Mouse (Mus musculus): ENCODE data around the gene Znrf4.

The Znrf4 gene

GRCm38 (mm10) chr17:56512310-56512709 lies at the start of gene Znrf4:
Znrf4 (minus strand) TSS chr17:56512431.
- DNase-seq (ENCODE audit: low spot score): no peak

- no peak for DNase-seq (ENCODE audit: low spot score)
Measured at GRCm38 (mm10) chr17:56561866-56562265, 49.6 kb upstream of the Znrf4 start.

- DNase-seq (ENCODE audit: low spot score): no peak
Measured at GRCm38 (mm10) chr17:56560131-56560530, 47.9 kb upstream of the Znrf4 start.

GRCm38 (mm10) chr17:56559386-56559785 lies 47.2 kb upstream of the Znrf4 start:
- DNase-seq (ENCODE audit: low spot score): no peak

- DNase-seq (ENCODE audit: low spot score): peak; percentile 63
Measured at GRCm38 (mm10) chr17:56558448-56558847, 46.2 kb upstream of the Znrf4 start.

- DNase-seq (ENCODE audit: low spot score): peak; percentile 46
Measured at GRCm38 (mm10) chr17:56554122-56554551, 41.9 kb upstream of the Znrf4 start, which contains the start of gene Gm20219. Gm20219 (minus strand) TSS chr17:56554387.

GRCm38 (mm10) chr17:56552781-56553363 lies 40.6 kb upstream of the Znrf4 start:
- peak; percentile 55 for DNase-seq (ENCODE audit: low spot score)

- peak; percentile 4 for DNase-seq (ENCODE audit: low spot score)
Measured at GRCm38 (mm10) chr17:56551841-56552581, 39.8 kb upstream of the Znrf4 start.

- peak; percentile 47 for DNase-seq (ENCODE audit: low spot score)
Measured at GRCm38 (mm10) chr17:56550784-56551475, 38.7 kb upstream of the Znrf4 start.

GRCm38 (mm10) chr17:56548605-56549105 lies 36.4 kb upstream of the Znrf4 start:
- no peak for DNase-seq (ENCODE audit: low spot score)

- DNase-seq (ENCODE audit: low spot score): no peak
Measured at GRCm38 (mm10) chr17:56547846-56548604, 35.8 kb upstream of the Znrf4 start.

GRCm38 (mm10) chr17:56547116-56547845 lies 35.0 kb upstream of the Znrf4 start:
- no peak for DNase-seq (ENCODE audit: low spot score)

GRCm38 (mm10) chr17:56546576-56546975 lies 34.3 kb upstream of the Znrf4 start:
- DNase-seq (ENCODE audit: low spot score): no peak

- no peak for DNase-seq (ENCODE audit: low spot score)
Measured at GRCm38 (mm10) chr17:56545945-56546344, 33.7 kb upstream of the Znrf4 start.

GRCm38 (mm10) chr17:56544699-56545387 lies 32.6 kb upstream of the Znrf4 start:
- no peak for DNase-seq (ENCODE audit: low spot score)

- no peak for DNase-seq (ENCODE audit: low spot score)
Measured at GRCm38 (mm10) chr17:56543684-56544224, 31.5 kb upstream of the Znrf4 start.

- no peak for DNase-seq (ENCODE audit: low spot score)
Measured at GRCm38 (mm10) chr17:56542736-56543135, 30.5 kb upstream of the Znrf4 start.

- DNase-seq (ENCODE audit: low spot score): no peak
Measured at GRCm38 (mm10) chr17:56540562-56540975, 28.3 kb upstream of the Znrf4 start.

- DNase-seq (ENCODE audit: low spot score): no peak
Measured at GRCm38 (mm10) chr17:56537912-56538311, 25.7 kb upstream of the Znrf4 start.

- DNase-seq (ENCODE audit: low spot score): no peak
Measured at GRCm38 (mm10) chr17:56536874-56537273, 24.6 kb upstream of the Znrf4 start.
